Mouse (Mus musculus): ENCODE data around the gene Nkx2-1.

The Nkx2-1 gene

GRCm38 (mm10) chr12:56522191-56522590, 14.5 kb downstream of the Nkx2-1 start:
- WGBS, result 24% methylated on average over 4 of the region's 4 CpGs

- 3% methylated on average over 33 of the region's 33 CpGs for WGBS
Observed at GRCm38 (mm10) chr12:56521106-56521840, 15.4 kb downstream of the Nkx2-1 start.

DNA sequence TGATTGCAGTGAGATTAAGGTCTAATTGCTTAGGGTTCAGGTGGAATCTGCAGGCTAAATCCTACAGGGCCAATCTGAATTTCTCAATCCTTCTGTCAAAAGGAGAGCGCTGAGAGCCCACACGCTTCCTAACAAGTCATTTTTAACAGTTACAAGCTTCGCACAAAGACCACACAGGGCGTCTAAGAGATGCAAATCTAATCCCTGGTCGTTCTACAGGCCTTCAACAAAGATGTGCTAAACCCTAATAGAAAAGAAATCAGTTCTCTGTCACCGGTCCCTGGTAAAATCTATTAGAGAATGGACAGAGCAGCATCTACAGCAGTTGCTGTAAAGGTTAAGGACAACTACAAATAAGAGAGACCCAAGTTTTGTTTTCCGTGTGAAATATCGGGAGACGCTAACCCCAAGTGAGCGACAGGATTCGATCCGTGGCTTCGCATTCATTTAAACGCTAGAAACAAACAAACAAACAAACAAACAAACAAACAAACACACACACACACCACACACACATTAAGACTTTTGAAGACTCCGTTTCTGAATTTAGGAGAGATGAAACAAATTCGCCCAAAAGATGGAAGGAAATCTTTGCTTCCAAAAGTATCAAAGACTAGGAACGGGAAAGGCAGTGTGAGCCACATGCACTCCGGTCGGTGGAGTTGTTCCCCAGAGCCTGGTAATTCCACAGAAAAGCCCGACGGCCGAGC, 16.2 kb downstream of the Nkx2-1 start:
- WGBS, result 4% methylated on average over 22 of the region's 22 CpGs

DNA sequence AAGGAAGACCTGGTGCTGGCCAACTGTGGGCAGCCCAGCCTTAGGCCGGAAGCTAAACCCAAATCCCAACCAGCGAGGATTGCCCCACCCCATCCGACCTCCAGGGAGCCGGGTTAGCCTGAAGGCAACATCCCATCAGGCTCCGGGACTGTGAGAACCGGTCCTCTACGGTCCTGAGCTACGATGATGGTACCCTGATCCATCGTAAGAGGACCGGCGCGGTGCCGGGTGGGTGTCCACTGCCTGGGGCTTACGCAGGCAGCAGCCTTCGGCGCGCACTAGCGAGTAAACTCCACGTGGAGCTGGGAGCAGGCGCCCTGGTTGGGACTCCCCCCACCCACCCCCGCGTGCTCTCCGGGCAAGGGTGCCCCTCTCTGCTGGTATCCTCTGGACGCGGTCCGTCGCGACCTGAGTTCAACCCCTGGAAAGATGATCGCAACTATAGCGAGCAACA, 16.9 kb downstream of the Nkx2-1 start:
- WGBS, result 2% methylated on average over 30 of the region's 30 CpGs

- 24% methylated on average over 13 of the region's 13 CpGs for WGBS
Observed at GRCm38 (mm10) chr12:56519071-56519737, 17.5 kb downstream of the Nkx2-1 start.

DNA sequence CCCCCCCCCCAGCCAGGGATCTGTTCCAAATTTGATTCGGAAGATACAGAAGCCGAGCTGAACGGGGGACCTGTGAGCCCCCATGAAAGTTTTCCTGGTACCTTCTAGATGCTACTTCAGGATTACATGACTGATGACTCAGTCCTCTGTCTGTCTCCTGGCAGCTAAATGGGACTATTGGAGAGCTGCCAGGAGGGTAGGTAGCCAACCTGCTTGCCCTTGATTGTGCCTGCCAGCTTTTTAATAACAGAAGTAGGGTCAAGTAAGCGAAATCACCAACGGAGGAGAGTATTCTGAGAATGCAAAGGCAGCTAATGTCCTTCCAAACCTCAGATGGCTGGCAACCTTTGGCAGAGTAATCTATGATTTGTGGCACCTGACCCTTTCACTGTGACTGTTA, 18.5 kb downstream of the Nkx2-1 start:
- 64% methylated on average over 5 of the region's 5 CpGs for WGBS

DNA sequence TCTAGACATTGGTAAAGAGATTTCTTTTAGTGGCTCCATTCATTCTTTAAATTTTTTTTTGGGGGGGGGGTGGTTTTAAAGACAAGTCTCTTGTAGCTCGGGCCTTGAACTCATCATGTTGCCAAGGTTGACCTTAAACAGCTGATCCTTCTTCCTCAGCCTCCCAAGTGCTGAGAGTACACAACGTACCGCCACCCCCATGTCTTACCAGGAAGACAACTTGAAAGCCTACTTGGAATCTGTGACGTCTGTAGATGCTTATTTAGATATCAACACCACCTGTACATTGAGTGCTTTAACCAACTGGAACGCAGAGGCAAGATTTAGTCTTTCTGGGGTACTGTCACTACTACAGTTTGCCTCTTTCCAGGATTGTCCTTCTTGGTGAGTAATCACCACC, 21.9 kb downstream of the Nkx2-1 start:
- WGBS, result 91% methylated on average over 5 of the region's 5 CpGs

- WGBS, result 38% methylated on average over 8 of the region's 8 CpGs
Observed at GRCm38 (mm10) chr12:56508413-56508812, 28.3 kb downstream of the Nkx2-1 start.

DNA sequence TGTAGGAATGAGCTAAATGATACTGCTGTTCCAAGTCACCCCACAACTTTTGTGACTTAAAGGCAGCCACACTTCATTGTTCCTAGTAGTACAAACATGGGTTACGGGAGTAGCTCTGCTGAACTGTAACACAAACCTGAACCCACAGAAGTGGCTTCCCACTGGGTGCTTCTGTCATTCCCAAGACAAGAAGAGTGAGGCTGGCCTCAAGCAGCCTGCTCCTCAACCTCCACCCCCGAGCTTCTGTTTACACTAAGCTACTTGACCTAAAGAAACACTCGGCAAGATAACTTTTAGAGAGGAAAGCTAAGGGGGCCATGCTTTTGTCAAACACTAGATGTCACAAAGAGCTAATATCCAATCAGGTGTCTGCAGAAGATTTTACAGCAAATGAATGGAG, 49.7 kb downstream of the Nkx2-1 start:
- 57% methylated on average over 3 of the region's 3 CpGs for WGBS

DNA sequence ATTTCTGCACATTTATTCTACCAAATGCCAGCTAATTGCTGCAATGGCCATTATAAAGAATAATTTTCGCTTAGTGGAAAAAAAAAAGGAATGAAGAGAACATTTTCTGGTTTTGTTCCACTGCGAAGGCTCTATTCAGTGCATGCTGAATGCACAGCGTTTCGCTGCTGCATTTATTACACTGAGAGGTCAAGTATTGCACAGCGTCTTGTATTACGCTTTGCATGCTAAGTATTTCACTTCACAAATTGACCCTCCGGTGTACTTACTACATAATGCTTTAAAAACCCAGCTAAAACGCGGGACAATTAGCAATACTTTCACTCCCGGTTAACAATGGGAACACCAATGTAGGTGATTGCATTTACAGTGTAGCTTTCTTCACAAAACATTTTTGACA, 54.1 kb downstream of the Nkx2-1 start:
- 78% methylated on average over 10 of the region's 10 CpGs for WGBS
